Mouse (Mus musculus) stomach, embryonic 16.5 days (tissue): ENCODE results near the gene 2700081O15Rik. TPM values are rescaled to one million over a fixed set of nuclear protein-coding genes. Genes with fewer than 3 reads are reported as not detected.
"Not testable (repeated sequence)": the region's sequence is repeated elsewhere in the genome, so short reads cannot be mapped to it uniquely, and the experiment has no call there.

Experiments used
- ATAC-seq: fragments of 200-750 bp; cut with Nextera tagmentation; 2 replicates; pipeline ENCODE4 v1.8.0; 2017; ENCODE audit warnings: moderate number of reproducible peaks, moderate TSS enrichment; ENCODE audit not compliant: insufficient read depth, low FRiP score
- H3K27ac ChIP-seq: fragments of 300-500 bp; sonication (generic); 2 replicates; pipeline ENCODE4 v1.5.1; 2014; ENCODE audit warnings: low read length
- H3K27me3 ChIP-seq: fragments of 300-500 bp; sonication (generic); 2 replicates; pipeline ENCODE4 v1.6.1; 2014; ENCODE audit warnings: low read length, control low read depth, mixed read lengths; ENCODE audit not compliant: control insufficient read depth, insufficient read depth
- H3K36me3 ChIP-seq: fragments of 300-500 bp; sonication (generic); 2 replicates; pipeline ENCODE4 v1.6.1; 2014; ENCODE audit warnings: low read length; ENCODE audit not compliant: control insufficient read depth, insufficient read depth
- H3K4me1 ChIP-seq: fragments of 300-500 bp; sonication (generic); 2 replicates; pipeline ENCODE4 v1.6.1; 2014; ENCODE audit warnings: low read length, control low read depth, mixed read lengths; ENCODE audit not compliant: control insufficient read depth, insufficient read depth
- H3K4me2 ChIP-seq: fragments of 300-500 bp; sonication (generic); 2 replicates; pipeline ENCODE4 v1.6.1; 2014; ENCODE audit warnings: low read depth, low read length, mixed read lengths
- H3K4me3 ChIP-seq: fragments of 300-500 bp; sonication (generic); replicated peaks from 2 replicates; pipeline ENCODE4 v1.5.1; 2014; ENCODE audit warnings: mild to moderate bottlenecking, low read length
- H3K9ac ChIP-seq: fragments of 300-500 bp; sonication (generic); 2 replicates; pipeline ENCODE4 v1.6.1; 2014; ENCODE audit warnings: low read length
- H3K9me3 ChIP-seq: fragments of 300-500 bp; sonication (generic); replicated peaks from 2 replicates; pipeline ENCODE4 v1.6.1; 2016; ENCODE audit warnings: low read length, control low read depth; ENCODE audit not compliant: control insufficient read depth
- WGBS: fragments of 180-500 bp; shearing (Covaris S2); extraction: QIAGEN DNeasy Blood & Tissue Kit; methylation state at CpG from one replicate; pipeline ENCODE4 v1.1.7; 2014; 5-methylcytosine and 5-hydroxymethylcytosine counted together
- polyA plus RNA-seq: library from polyadenylated mRNA; unstranded; fragments of >200 nt; fragmentation: Nextera tagmentation; extraction: Ambion mirVana; gene quantifications from 2 replicates; pipeline ENCODE4 v1.2.1, GENCODE M21; 2015

Gene 2700081O15Rik
- polyA plus RNA-seq: 4.6 and 5.0 TPM in 2 replicates

DNA sequence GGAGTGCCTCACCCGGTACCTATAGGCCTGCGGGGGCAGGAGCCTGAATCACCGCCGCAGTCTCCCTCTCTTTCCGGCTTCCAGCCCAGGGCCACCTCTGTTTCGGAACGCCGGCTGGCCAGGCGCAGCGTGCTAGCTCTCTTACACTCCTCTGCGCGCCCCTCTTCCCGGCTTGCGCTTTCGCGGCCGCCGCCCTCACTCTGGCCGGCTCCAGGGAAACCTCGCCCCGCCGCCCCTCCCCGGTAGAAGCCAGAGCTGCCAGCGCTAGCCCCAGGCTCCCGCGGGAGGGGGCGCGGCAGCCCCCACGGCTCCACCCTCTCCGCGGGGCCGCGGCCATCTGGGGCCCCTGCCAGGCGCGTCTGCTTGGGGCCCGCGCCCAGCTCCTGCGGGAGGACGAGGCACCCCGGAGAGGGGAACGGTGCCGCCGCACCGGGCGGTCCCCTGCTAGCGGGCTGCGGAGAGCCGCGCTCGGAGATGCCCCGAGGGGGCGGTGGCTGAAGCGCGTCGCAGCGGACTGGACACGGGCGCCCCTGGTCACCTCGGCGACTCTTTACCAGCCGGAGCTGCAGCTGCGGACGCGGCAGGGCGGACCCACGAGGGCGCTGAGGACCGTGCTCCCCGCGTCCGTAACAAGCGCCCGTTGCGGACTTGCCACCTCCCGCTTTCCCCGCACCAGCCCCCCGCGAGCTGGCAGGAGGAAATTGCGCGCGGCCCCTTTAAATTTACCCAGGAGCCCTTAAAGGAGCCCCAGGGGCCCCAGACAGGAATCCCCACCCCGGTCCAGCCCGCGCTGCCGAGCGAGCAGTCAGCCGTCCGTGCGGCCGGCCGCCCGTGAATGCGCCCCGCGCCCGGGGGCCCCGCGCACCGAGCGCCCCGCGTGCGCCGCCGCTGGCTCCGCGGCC lies at the start of gene 2700081O15Rik:
TSS of gene 2700081O15Rik (plus strand) at position 792 of the 902 bp plus-strand sequence.
- Histone ChIP-seq H3K27me3 (no peaks in the 10 kb centered on the region), H3K4me2 (peak within 1 kb of the TSS; percentile 81), H3K9me3 (no peaks in the 10 kb centered on the region), H3K27ac (peak within 1 kb of the TSS; percentile 93), H3K9ac (peak within 1 kb of the TSS; percentile 99), H3K36me3 (no peaks in the 10 kb centered on the region), H3K4me3 (peak within 1 kb of the TSS; percentile 82), H3K4me1 (peaks cover 35% of the 10 kb centered on the region)
- under 1% methylated on average over 104 of the region's 107 CpGs for WGBS
- peak; percentile 73 for ATAC-seq

DNA sequence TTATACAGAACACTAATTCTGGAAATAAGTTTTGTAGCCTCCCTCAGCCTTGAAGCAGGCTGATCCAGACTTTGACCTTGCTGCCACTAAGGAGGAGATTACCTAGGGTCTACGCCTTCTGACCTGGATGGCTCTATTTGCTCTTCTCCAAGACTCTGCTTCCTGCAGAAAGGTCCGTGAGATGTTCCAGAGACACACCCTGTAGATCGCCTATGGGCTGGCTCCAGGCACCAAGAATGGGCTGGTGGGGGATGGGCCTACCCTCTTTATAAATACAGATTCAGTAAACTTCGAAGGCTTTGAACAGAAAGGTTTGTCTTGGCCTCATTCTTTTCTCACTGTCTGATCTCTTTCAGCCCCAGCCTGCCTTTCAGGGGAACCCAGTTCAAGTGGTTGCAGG lies 48.0 kb upstream of the 2700081O15Rik start:
- not testable (repeated sequence) for ATAC-seq, H3K27me3 ChIP-seq, H3K27ac ChIP-seq, H3K4me3 ChIP-seq, H3K9ac ChIP-seq, H3K4me2 ChIP-seq, H3K4me1 ChIP-seq, H3K9me3 ChIP-seq
- 75% methylated on average over 4 of the region's 4 CpGs for WGBS
- H3K36me3 ChIP-seq: peaks cover 16% of the 10 kb centered on the region

DNA sequence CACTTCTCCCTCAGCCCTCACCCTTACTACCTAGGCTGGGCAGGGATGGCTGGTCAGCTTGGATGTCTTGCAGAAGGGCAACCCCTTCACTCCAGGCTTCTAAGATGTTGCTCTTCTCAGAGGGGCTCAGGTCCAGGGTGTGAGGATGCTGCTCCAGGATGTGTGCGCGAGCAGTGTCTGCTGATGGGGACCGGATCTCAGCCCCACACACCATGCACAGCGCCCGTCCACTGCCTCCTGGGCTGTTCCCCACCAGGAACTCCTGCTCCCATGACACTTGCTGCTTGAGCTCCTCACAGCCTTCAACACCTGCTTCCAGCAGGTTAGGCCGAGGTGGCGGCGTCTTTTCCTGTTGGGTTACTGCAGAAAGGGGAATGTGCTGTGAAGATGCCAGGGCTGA lies 42.9 kb upstream of the 2700081O15Rik start:
- Histone ChIP-seq H3K27ac (no peak overlapping the region), H3K4me3 (no peak overlapping the region), H3K4me1 (no peaks in the 10 kb centered on the region), H3K9ac (no peak overlapping the region), H3K27me3 (no peaks in the 10 kb centered on the region), H3K4me2 (no peak overlapping the region), H3K9me3 (no peaks in the 10 kb centered on the region), H3K36me3 (0 out of 2 replicates have a peak, but pooled peaks cover 10% of the 10 kb centered on the region)
- 97% methylated on average over 8 of the region's 8 CpGs for WGBS
- no peak for ATAC-seq

DNA sequence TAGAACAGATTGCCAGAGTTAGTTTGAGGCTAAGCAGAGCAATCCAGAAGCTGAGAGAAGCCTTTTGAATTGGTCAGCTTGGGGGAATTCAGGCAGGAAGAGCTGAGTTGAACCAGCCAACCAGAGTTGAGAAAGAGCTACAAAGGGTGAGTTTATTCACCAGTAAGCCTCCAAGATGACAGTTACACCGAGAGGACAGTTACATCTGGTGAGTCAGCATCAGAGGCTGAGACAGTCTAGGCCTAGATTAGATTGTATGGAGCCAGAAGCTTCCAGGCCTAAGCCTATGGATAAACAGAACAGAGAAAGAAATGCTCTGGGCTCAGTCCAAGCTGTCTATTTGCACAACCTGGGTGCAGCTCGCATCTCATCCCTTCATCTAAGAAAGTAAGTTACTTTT lies 39.8 kb upstream of the 2700081O15Rik start:
- no peak overlapping the region for H3K4me2 ChIP-seq
- no peaks in the 10 kb centered on the region for H3K9me3 ChIP-seq
- no peak overlapping the region for H3K9ac ChIP-seq
- ATAC-seq: no peak
- no peak overlapping the region for H3K27ac ChIP-seq
- no peaks in the 10 kb centered on the region for H3K27me3 ChIP-seq
- H3K4me3 ChIP-seq: no peak overlapping the region
- 0 out of 2 replicates have a peak, but pooled peaks cover 10% of the 10 kb centered on the region for H3K36me3 ChIP-seq
- 69% methylated on average over 2 of the region's 2 CpGs for WGBS
- H3K4me1 ChIP-seq: 0 out of 2 replicates have a peak, but pooled peaks cover 6% of the 10 kb centered on the region

DNA sequence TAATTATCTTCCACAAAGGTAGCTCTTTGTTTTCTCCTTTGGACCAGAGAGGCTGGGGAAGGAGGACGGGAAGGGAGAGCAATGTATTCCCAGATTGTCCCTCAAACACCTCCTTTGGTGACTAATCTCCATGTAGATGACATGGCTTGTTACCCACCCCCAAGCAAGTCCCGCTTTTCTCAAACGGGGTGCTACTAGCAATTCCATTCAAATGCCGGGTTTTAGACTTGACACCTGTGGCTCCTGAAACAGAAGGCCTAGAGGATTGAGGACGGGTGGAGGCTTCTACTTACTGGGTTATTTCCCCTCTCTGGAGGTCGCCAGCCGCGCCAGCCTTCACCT lies 35.5 kb upstream of the 2700081O15Rik start:
- H3K27me3 ChIP-seq: no peaks in the 10 kb centered on the region
- H3K4me1 ChIP-seq: 0 out of 2 replicates have a peak, but pooled peaks cover 6% of the 10 kb centered on the region
- ATAC-seq: no peak
- peak overlapping the region; percentile 60 for H3K4me2 ChIP-seq
- 0 out of 2 replicates have a peak, but pooled peaks cover 3% of the 10 kb centered on the region for H3K9me3 ChIP-seq
- H3K4me3 ChIP-seq: peak overlapping the region; percentile 90
- WGBS: 2% methylated on average over 8 of the region's 8 CpGs
- peak overlapping the region; percentile 90 for H3K27ac ChIP-seq
- H3K36me3 ChIP-seq: no peaks in the 10 kb centered on the region
- H3K9ac ChIP-seq: peak overlapping the region; percentile 95

DNA sequence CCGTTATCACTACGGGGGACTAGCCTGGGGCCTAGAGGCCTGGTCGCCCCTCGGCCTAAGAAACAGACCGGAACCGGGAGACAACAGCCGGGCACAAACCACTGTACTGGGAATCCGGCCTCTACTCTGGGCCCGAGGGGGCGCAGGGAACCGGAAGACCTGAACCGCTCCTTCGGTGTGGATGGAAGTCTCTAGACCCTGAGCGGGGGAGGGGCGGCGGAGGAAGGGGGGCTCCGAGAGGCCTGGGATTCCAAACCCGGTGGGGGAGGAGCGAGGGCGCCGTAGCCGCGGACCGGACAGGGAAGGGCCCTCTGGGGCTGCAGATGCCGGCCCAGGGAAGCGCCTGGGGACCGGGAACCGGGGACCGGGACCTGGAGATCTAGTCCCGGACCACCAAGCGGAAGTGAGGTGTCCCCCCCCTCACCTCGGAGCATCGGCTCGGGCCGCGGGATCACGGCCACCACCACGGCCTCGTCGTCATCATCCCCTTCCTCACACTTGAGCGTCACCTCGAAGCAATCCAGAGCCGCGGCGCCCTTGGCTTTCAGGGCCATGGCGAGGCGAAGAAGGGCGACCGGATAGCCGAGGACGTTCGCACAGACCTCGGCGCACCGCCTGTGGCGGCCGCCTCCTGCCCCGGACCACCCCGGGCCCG lies 35.0 kb upstream of the 2700081O15Rik start:
- H3K4me1 ChIP-seq: 0 out of 2 replicates have a peak, but pooled peaks cover 6% of the 10 kb centered on the region
- H3K9ac ChIP-seq: peak overlapping the region; percentile 95
- 0% methylated on average over 60 of the region's 60 CpGs for WGBS
- H3K27ac ChIP-seq: peak overlapping the region; percentile 90
- H3K27me3 ChIP-seq: no peaks in the 10 kb centered on the region
- H3K4me3 ChIP-seq: peak overlapping the region; percentile 90
- no peaks in the 10 kb centered on the region for H3K36me3 ChIP-seq
- peak; percentile 70 for ATAC-seq
- H3K4me2 ChIP-seq: peak overlapping the region; percentile 60
- H3K9me3 ChIP-seq: 0 out of 2 replicates have a peak, but pooled peaks cover 3% of the 10 kb centered on the region

DNA sequence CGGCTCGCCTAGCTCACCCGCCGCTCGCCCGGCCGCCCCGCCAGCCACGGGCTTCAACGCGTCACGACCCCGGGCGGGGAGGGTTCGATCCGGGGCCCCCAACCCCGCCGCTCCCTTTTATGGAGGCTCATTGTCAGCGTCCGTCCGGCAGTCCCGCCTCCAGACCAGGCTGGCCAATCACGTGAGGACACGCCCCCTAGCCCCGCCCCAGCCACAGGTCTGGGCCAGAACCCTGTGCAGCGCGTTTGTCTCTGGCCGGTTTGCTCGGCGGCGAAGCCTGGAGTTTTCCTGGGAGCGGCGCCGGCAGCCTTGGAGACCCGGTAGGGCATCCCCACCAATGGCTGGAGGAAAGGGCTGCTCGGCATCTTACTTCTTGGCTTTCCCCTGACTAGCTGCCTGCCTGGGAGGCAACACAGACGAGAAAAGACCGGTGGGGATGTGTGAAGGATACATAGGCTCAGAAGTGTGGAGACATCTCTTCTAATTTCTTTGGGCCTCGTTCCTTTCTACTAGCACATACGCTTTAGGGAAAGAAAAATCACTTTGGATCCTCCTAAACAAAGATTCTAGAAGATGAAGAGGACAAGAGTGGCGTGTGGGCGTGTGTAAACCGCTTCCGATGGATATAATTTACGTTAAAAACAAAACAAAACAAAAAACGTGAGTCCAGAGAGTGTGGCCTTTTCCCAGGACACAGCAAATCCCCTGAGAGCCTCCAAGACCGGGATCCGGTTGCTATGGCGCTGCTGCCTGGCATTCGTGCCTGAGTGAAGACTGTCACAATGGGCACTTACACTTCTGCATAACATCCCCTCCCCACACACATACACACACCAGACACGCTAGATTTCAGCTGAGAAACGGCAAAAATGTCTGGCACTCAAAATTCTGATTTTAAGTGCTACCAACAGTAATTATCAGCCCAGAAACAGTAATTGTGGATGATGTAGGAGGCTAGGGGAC lies 34.2 kb upstream of the 2700081O15Rik start, which contains the start of gene Spindoc:
TSS of gene Spindoc (minus strand) at position 92 of the 963 bp plus-strand sequence.
- peak within 1 kb of the TSS; percentile 90 for H3K27ac ChIP-seq
- H3K9ac ChIP-seq: peak within 1 kb of the TSS; percentile 95
- H3K4me1 ChIP-seq: 0 out of 2 replicates have a peak, but pooled peaks cover 6% of the 10 kb centered on the region
- peak within 1 kb of the TSS; percentile 90 for H3K4me3 ChIP-seq
- H3K36me3 ChIP-seq: no peaks in the 10 kb centered on the region
- H3K27me3 ChIP-seq: no peaks in the 10 kb centered on the region
- 1% methylated on average over 50 of the region's 52 CpGs for WGBS
- H3K9me3 ChIP-seq: 0 out of 2 replicates have a peak, but pooled peaks cover 3% of the 10 kb centered on the region
- ATAC-seq: peak; percentile 99
- peak within 1 kb of the TSS; percentile 60 for H3K4me2 ChIP-seq

DNA sequence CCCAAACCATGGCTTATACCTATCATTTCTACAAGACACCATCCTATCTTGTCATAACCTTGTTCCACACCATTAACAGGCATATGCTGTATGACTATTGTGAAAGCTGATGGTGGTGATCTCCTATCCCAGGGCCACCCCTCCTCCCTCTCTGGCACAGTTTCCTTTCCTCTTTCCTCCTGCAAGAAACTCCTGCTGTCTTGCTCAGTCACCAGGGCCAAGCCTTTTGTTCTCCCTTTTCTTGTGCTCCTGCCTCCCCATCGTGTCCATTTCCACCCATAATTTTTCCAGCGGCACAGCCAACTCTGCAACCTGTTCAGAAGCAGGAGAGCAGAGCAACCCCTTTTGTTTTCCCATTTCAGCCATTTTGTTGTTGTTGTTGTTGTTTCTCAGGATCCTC lies 31.4 kb upstream of the 2700081O15Rik start:
- ATAC-seq: no peak
- 85% methylated on average over 2 of the region's 2 CpGs for WGBS
- Histone ChIP-seq H3K9ac (no peak overlapping the region), H3K27ac (no peak overlapping the region), H3K4me1 (0 out of 2 replicates have a peak, but pooled peaks cover 6% of the 10 kb centered on the region), H3K36me3 (no peaks in the 10 kb centered on the region), H3K9me3 (0 out of 2 replicates have a peak, but pooled peaks cover 7% of the 10 kb centered on the region), H3K27me3 (no peaks in the 10 kb centered on the region), H3K4me3 (no peak overlapping the region), H3K4me2 (no peak overlapping the region)
